In the genomic region with DNA sequence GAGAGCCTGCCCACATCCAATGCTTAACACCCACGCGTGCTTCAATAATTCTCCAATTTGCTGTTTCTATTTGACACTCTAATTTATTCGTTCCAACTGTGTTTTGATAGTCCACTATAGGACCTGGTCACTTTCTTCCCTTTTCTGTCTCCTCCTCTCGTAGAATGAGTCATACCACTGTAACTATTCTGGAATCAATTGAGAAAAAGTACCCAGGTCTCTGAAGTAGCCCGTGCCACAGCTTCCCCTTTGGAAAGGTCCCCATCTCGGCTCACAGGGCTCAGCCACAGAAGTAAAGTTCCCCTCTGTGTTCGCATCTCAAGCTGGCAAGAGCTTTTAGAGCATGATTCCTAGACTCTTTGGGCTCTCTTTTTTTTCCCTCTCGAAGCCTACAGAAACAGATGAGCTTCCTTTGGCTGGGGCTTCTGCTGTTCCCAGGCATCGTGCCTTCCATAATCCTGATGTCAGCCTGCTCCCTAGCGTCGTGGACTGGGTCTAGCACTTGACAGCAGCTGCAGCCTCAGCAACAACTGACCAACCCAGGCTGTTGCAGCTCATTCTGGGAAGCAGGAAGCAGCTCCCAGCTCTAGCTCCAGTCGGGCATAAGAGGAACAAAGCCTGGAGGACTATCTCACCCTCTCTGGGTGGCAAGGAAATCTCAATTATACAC, we compare ENCODE assay signal across 8 mouse cellular contexts. TPM values are rescaled to one million over a fixed set of nuclear protein-coding genes. Genes with fewer than 3 reads are reported as not detected.
A peak's percentile ranks its signal among the peaks of the same experiment; 100 is the strongest.
DNase-seq lines count a peak whose midpoint lies in the region; ATAC-seq lines count a peak whose summit lies in the region.

No protein-coding gene starts in this region.

- H3K27me3 ChIP-seq in hindbrain, embryonic 12.5 days, result no peaks in the 10 kb centered on the region

- H3K27ac ChIP-seq in hindbrain, embryonic 12.5 days, result no peak overlapping the region

- H3K36me3 ChIP-seq in hindbrain, embryonic 12.5 days, result no peaks in the 10 kb centered on the region

- 38% methylated on average over 12 of the region's 12 CpGs for WGBS in hindbrain, embryonic 12.5 days

- peaks cover 24% of the 10 kb centered on the region for H3K4me1 ChIP-seq in hindbrain, embryonic 12.5 days

- H3K9me3 ChIP-seq in hindbrain, embryonic 12.5 days (replicated peaks), result no peaks in the 10 kb centered on the region

- H3K4me2 ChIP-seq in hindbrain, embryonic 12.5 days (replicated peaks), result 0 out of 2 replicates have a peak overlapping the region, but pooled peaks have one; percentile 19

- no peak overlapping the region for H3K4me3 ChIP-seq in hindbrain, embryonic 12.5 days

- peak; percentile 85 for ATAC-seq in hindbrain, embryonic 12.5 days (ENCODE audit: low FRiP score)

- DNase-seq in Muller cell, postnatal 12 days (ENCODE audit: inconsistent ontology term), result peak; percentile 92
- DNase-seq in cerebellum, postnatal 10 days, result peak; percentile 79 to 83
- peak; percentile 31 to 73 for DNase-seq in frontal cortex, postnatal 10 days (ENCODE audit: low spot score in 2 of 2)
- DNase-seq in layer of hippocampus, postnatal 36 days, result peak; percentile 57 to 65
- DNase-seq in mesoderm, embryonic 11.5 days (ENCODE audit: low read depth, low spot score), result peak; percentile 75
- DNase-seq in skeletal muscle tissue, adult 2 months (ENCODE audit: low read depth, low spot score), result peak; percentile 49
- no peak for DNase-seq in thymus, postnatal 36 days

- no peak overlapping the region for H3K9ac ChIP-seq in hindbrain, embryonic 12.5 days

RNA-seq across cellular contexts. Expression of a gene that starts 47.3 kb away (rescaled TPM):
- 2.0 and 3.2 TPM in 2 replicates for polyA plus RNA-seq in hindbrain, embryonic 12.5 days (2016; fragmentation: Nextera tagmentation; extraction: Ambion mirVana)
- under 1 TPM; 0.13 to 0.15 TPM for total RNA-seq in layer of hippocampus, postnatal 36 days (2021)

Comparison
In these comparisons a context has a peak if more than half of its experiments do, and no peak if none do; other contexts are left out.
1. DNase-seq: peak in Muller cell, postnatal 12 days (single experiment), cerebellum, postnatal 10 days (2 of 2), frontal cortex, postnatal 10 days (2 of 2), layer of hippocampus, postnatal 36 days (2 of 2), mesoderm, embryonic 11.5 days (single experiment) and skeletal muscle tissue, adult 2 months (single experiment); none in thymus, postnatal 36 days (0 of 2).